Mouse (Mus musculus) retina, postnatal 7 days (tissue): ENCODE data around the gene Bbip1.
"Not testable (repeated sequence)": the region's sequence is repeated elsewhere in the genome, so short reads cannot be mapped to it uniquely, and the experiment has no call there.

Experiments
- DNase-seq: peaks from one replicate; pipeline ENCODE4 v3.0.0-alpha.2; 2012; ENCODE audit warnings: low read depth, low spot score

Bbip1 gene

DNA sequence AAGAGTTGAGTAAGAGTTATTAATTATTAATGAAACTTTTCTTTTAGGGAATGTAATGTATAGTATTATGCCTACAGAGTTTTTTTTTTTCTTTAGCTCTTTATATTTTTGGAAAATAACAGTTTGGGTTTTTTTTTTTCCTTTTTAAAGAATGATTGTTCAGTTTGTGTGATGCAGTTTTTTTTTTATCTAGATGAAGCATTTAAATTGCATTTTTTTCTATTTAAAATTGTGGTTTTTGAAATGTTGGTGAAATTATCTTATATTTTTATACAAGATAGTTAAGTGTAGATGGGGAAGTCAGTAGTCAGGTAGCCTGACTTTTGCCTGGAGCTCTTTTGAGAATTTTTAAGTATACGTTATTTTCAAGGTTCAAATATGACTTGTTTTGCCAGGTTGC, 17.7 kb downstream of the Bbip1 start:
- no peak for DNase-seq

- DNase-seq = no peak
Observed at GRCm38 (mm10) chr19:53925338-53925751, 19.1 kb downstream of the Bbip1 start.

GRCm38 (mm10) chr19:53921996-53922395, 22.4 kb downstream of the Bbip1 start:
- not testable (repeated sequence) for DNase-seq

- DNase-seq = no peak
Observed at GRCm38 (mm10) chr19:53919541-53919940, 24.9 kb downstream of the Bbip1 start.

DNA sequence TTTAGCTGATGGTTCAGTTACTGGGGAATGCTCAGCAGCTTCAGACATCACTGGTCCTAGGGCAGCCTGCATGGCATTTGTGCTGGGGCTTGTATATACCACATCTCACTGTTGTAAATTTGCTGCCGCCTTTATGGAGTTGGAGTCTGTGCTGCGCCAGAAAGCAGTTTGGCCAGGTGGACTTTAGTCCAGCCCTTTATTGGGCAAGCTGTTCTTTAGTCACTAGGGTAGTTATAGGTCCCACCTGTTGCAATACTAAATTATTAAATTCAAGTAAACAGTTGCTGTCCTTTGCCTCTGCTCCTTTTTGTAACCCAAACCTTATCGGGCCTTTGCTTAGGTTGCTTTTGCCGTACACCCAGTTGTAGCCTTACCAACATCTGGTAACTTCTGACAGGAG, 29.5 kb downstream of the Bbip1 start:
- DNase-seq = no peak

DNA sequence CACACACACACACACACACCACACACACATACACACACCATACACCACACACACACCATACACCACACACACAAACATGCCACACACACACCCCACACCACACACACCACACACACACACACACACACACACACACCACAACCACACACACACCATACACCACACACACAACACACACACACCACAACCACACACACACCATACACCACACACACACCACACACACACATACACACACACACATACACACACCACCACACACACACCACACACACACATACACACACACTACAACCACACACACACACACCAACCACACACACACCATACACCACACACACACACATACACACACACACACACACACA, 37.7 kb downstream of the Bbip1 start:
- DNase-seq = not testable (repeated sequence)

DNA sequence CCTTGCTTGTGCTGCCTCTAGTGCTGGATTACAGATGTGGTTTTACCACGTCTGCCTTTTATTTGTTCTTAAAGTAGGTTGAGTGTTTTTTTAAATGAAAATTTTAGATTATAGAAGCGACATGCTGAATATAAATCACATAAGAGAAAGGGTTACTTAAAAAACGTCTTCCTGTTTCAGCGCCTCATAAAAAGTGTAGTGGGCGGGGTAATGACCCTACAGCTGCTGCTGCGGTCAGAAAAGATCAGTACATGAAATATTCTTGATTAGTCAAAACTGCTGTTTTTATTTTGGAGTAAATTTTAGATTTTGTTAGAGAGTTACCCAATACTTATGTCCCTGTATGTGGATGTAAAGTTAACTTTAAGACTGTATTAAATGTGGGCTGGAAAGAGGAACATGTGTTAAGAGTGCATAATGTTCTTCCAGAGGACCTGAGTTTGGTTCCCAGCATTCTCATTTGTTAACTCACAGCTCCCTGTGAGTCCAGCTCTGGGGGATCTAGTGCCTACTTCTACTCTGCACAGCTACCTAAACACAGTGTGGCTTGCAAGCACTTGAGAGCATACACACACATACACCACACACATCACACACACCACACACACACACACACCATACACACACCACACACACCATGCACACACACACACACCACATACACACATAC, 38.3 kb downstream of the Bbip1 start:
- no peak for DNase-seq

- no peak for DNase-seq
Observed at GRCm38 (mm10) chr19:53904833-53905480, 39.5 kb downstream of the Bbip1 start.

DNA sequence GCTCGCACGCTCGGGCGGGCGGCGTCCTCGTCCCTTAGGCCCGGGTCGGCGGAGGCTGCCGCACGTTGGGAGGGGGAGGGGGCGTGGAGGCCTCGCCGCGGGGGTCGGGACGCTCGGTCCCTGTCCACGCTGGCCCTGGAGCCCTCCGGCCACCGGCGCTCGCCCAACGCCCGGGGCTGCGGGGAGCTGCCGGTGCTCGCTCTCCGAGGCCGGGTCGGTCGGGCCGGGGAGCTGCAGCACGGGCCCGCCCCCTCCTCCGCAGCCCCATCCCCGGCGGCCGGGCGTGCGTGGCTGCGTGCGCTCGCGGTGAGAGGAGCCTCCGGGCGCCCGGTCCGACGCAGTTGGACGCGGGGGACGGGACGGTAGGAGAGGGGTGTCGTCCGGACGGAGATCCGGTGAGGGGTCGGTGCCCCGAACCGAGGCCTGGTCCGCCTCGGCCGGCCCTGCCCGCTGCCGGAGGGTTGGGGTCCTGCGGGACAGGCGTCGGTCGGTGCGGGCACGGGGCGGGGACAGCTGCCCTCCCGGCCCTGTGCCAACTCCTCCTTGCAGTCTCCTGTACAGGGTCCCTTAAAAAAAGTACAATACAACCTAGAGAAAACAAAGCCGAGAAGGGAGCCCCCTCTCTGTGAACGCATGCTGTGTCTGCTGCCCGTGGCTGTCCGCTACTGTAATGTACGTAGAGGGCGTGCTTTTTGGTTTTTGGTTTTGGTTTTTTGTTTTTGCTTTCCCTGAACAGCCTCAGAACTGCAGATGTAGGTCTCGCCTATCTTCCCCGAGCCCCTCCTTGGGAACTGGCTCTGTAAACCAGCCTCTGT, 40.7 kb downstream of the Bbip1 start:
- peak; percentile 25 for DNase-seq

- DNase-seq = peak; percentile 96
Observed at GRCm38 (mm10) chr19:53902739-53903487, 41.5 kb downstream of the Bbip1 start.

GRCm38 (mm10) chr19:53901931-53902738, 42.3 kb downstream of the Bbip1 start:
- no peak for DNase-seq

DNA sequence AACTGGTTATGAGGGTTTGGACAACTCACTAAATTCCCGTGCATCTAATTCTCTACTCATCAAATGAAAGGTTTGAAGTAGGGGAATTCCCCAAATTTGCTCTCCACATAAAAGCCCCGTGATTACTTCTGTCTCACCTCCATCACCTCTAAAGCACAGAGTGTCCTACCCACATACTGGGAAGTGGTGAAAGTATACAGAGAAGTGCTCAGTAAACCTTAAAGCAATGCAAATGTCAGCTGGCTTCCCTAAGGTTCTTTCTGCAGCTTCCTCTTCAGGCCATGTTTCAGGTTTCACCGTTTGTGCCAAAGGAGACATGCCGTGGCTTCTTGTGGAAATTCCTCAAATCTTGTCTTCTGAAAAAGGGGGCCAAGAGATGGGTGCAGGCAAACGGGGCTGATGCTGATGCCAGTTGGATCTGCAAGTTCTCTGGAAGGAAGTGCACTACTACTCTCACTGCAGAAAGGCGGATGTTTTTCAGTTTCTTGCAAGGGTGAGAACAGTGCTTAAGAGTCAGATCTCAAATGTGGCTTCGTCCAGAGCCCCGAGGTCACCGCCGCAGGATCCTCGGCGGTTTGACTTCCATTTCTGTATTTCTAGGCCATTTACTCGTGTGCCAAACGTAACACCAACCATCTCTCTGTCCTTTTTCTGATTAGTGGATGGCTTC, 44.4 kb downstream of the Bbip1 start:
- no peak for DNase-seq

- no peak for DNase-seq
Observed at GRCm38 (mm10) chr19:53898970-53899900, 45.2 kb downstream of the Bbip1 start.

DNA sequence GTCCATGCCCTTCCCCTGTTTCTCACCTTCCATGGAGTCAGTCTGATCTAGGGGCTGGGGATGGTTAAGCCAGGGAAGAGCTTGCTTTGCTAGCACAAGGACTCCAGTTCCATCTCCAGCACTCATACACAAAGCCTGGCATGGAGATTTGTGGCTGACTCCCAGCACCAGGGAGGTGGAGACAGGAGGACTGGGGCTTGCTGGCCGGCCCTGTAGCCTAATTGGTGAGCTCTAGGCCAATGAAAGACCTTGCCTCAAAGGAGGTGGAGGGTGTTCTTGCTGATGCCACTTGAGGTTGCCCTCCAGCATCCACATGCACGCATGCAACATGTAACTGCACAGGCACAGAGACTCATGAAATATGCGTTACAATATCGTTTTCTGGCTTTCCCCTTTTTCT, 45.9 kb downstream of the Bbip1 start:
- DNase-seq = no peak

DNA sequence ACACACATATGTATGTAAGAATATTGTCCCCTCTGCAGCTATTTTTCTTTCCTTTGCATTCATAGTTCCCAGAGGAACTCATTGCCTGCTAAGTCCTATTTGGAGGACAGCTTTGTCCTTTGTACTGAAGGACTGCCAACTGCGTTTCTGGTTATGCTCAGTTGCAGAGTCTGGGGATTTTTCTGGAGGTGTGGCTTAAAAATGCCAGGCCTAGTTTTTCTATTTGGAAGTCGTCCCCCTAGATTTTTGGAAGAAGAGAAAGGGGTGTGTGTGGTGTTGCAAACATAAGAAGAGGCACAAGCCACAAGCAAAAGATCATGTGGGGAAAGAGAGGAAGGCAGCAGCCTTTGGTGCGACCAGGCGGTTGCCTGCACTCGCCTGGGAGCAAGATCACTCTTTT, 46.4 kb downstream of the Bbip1 start:
- no peak for DNase-seq

DNA sequence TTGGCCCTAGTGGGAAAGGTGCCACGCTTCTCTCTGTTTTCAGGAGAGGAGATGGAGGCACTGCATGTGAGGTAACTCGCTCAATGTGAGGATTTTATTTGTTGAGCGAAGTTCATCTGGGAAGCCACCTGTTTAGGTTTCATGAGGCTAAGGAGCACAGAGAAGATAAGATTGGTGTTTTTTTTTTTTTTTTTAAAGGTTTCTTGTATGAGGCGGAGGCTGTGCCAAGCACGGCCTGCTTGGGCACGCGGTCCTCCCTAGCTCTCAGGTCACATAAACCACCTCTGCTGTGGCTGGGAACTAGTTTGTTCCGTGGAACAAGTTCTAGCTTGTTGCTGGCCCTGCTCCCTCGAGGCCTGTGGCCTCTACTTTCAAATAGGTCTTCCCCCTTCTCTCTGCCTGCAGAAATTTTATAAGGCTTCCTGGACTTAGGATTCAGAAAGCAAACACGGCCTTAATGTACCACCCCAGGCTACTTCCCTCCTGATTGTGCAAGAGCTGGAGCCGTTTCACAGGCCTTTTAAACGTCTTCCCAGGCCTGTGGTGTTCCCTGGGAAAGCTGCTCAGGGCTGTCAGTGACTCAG, 49.8 kb downstream of the Bbip1 start:
- no peak for DNase-seq

GRCm38 (mm10) chr19:53893711-53894171, 50.7 kb downstream of the Bbip1 start:
- DNase-seq = no peak

DNA sequence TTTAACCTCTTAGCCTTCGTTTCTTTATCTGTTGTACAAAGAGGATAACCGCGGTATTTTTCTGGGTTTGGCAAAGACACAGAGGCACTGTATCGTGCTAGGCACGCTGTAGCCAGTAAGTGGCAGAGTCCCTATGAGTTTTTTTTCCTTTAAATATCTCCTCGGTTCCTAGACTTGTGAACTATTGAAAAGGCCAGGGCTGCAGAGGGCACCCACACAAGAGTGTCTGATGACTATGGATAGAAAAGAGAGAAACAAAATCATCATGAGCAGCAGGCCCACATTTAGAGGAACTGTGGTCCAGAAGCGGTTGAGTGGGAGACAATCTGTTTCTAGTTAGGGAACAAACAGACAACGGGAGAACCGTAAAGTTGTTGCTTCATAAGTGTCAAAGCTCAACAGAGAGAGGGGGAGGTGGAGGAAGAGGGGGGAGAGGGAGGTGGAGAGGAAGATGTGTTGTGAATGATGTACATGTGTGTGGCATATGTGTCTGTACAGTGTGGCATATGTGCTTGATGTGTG, 51.5 kb downstream of the Bbip1 start:
- DNase-seq = no peak

DNA sequence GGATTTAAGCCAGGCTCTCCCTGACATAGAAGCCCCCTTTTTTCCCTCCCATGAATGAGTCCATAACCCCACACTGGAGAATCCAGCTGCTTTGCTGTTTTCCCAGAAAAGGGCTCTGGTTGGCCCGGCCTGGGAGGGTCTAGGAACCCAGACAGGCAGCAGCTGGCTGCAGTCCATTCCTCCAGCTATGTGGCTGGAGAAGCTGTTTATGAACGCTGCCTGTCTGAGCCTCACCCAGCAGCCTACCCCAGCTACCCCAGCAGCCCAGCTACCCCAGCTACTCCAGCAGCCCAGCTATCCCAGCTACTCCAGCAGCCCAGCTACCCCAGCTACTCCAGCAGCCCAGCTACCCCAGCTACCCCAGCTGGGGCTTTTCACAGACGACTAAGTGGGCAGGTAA, 52.4 kb downstream of the Bbip1 start, which contains the start of gene Pdcd4:
TSS of gene Pdcd4 (plus strand) at position 171 of the 400 bp plus-strand sequence.
- DNase-seq = no peak
